Mouse (Mus musculus): ENCODE measurements around the gene Senp5. TPM values are rescaled to one million over a fixed set of nuclear protein-coding genes. Genes with fewer than 3 reads are reported as not detected.
A peak's percentile ranks its signal among the peaks of the same experiment; 100 is the strongest.

Senp5 gene
- polyA plus RNA-seq, 1 experiment from 2014 or later, result 10.0 TPM

DNA sequence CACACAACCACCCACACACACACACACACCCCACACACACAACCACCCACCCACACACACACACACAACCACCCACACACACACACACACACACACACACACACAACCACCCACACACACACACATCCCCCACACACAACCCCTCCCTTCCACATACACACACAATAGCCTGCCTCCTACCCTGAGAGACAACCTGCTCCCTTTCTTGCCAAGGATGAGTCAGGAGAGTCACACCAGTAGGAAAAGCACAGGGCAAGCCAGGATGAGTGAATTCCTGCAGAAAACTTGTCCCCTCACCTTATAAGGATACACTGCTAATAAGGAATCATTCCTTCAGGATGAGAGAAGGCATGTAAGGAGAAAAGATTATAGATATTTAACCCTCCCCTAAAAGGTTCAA is 9.1 kb downstream of the Senp5 start:
- Histone ChIP-seq H3K27ac (replicated peaks; ENCODE audit: low read depth, low read length) (no peak overlapping the region), H3K36me3 (replicated peaks; ENCODE audit: control insufficient read depth, insufficient read depth, low read depth, low read length) (no peaks in the 10 kb centered on the region; the same call in 1 of the 2 replicates), H3K4me1 (ENCODE audit: control insufficient read depth, insufficient read depth, low read length) (no peaks in the 10 kb centered on the region), H3K9me3 (replicated peaks; ENCODE audit: control insufficient read depth, low read length) (no peaks in the 10 kb centered on the region), H3K4me2 (ENCODE audit: low read depth, low read length) (no peak overlapping the region), H3K9ac (replicated peaks; ENCODE audit: low read length) (no peak overlapping the region), H3K27me3 (ENCODE audit: control insufficient read depth, insufficient read depth, low read length) (no peaks in the 10 kb centered on the region), H3K4me3 (ENCODE audit: low read depth, low read length) (no peak overlapping the region)
- no peak for DNase-seq (ENCODE audit: low spot score)
- no peak for ATAC-seq (replicated peaks; ENCODE audit: insufficient number of reproducible peaks, low FRiP score, low TSS enrichment, low read depth)

DNA sequence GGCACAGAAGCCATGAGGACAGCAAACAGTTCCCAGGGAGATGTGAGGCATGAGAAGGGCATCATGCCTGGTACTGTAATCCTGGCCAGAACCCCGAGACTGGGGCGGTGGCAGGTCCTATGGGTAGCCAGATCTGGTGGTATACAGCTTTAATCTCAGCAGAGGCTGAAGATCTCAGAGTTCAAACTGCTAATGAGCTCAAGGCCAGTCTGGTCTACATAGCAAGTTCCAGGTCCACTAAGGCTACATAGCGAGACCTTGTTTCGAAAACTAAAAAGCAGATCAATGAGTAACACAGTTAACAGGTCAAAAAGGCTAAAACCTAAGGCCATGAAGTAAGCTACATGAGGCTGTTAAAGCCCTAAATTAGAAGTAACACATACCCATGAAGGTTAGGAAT is 9.9 kb downstream of the Senp5 start:
- Histone ChIP-seq H3K9ac (replicated peaks; ENCODE audit: low read length) (no peak overlapping the region), H3K4me3 (ENCODE audit: low read depth, low read length) (no peak overlapping the region), H3K9me3 (replicated peaks; ENCODE audit: control insufficient read depth, low read length) (no peaks in the 10 kb centered on the region), H3K36me3 (replicated peaks; ENCODE audit: control insufficient read depth, insufficient read depth, low read depth, low read length) (no peaks in the 10 kb centered on the region; the same call in 1 of the 2 replicates), H3K27ac (replicated peaks; ENCODE audit: low read depth, low read length) (no peak overlapping the region), H3K4me2 (ENCODE audit: low read depth, low read length) (no peak overlapping the region), H3K27me3 (ENCODE audit: control insufficient read depth, insufficient read depth, low read length) (no peaks in the 10 kb centered on the region), H3K4me1 (ENCODE audit: control insufficient read depth, insufficient read depth, low read length) (no peaks in the 10 kb centered on the region)
- ATAC-seq (replicated peaks; ENCODE audit: insufficient number of reproducible peaks, low FRiP score, low TSS enrichment, low read depth), result no peak
- DNase-seq (ENCODE audit: low spot score), result no peak
- WGBS, result 96% methylated on average over 4 of the region's 4 CpGs

DNA sequence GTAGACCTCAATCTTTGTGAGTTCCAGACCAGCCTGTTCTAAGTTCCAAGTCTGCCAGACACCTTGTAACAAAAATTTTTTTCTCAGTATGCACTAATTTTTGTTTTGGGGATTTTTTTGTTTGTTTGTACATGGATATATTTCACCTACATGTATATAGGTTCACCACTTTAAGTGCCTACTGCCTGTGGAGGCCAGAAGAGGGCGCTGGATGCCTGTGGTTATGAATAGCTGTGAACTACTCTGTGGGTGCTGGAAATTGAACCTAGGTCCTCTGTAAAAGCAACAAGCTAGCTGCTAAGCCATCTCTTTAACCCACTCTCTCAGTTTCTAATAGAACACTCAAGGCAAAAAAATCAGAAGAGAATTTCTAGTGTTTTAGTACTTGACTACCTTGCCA is 11.0 kb downstream of the Senp5 start:
- DNase-seq (ENCODE audit: low spot score) (no peak), ATAC-seq (replicated peaks; ENCODE audit: insufficient number of reproducible peaks, low FRiP score, low TSS enrichment, low read depth) (no peak)
- Histone ChIP-seq H3K4me3 (ENCODE audit: low read depth, low read length) (no peak overlapping the region), H3K27me3 (ENCODE audit: control insufficient read depth, insufficient read depth, low read length) (no peaks in the 10 kb centered on the region), H3K27ac (replicated peaks; ENCODE audit: low read depth, low read length) (no peak overlapping the region), H3K4me1 (ENCODE audit: control insufficient read depth, insufficient read depth, low read length) (no peaks in the 10 kb centered on the region), H3K9me3 (replicated peaks; ENCODE audit: control insufficient read depth, low read length) (no peaks in the 10 kb centered on the region), H3K4me2 (ENCODE audit: low read depth, low read length) (no peak overlapping the region), H3K36me3 (replicated peaks; ENCODE audit: control insufficient read depth, insufficient read depth, low read depth, low read length) (no peaks in the 10 kb centered on the region; the same call in 1 of the 2 replicates), H3K9ac (replicated peaks; ENCODE audit: low read length) (no peak overlapping the region)
- 54% methylated on average over 1 of the region's 1 CpGs for WGBS

DNA sequence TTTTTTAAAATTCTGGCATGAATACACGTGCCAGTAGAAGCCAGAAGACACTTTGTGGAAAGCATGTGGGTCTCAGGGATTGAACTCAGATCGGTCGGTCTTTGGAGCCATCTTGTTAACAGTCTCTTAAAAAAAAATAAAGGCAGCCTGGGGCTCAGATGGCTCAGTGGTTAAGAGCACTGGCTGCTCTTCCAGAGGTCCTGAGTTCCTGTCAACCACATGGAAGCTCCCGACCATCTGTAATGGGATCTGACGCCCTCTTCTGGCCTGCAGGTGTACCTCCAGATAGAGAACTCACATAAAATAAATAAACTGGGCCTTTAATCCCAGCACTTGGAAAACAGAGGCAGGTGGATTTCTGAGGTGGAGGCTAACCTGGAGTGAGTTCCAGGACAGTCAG is 22.1 kb downstream of the Senp5 start:
- Histone ChIP-seq H3K9ac (replicated peaks; ENCODE audit: low read length) (no peak overlapping the region), H3K27ac (replicated peaks; ENCODE audit: low read depth, low read length) (no peak overlapping the region), H3K4me1 (ENCODE audit: control insufficient read depth, insufficient read depth, low read length) (no peaks in the 10 kb centered on the region), H3K4me2 (ENCODE audit: low read depth, low read length) (no peak overlapping the region), H3K9me3 (replicated peaks; ENCODE audit: control insufficient read depth, low read length) (no peaks in the 10 kb centered on the region), H3K27me3 (ENCODE audit: control insufficient read depth, insufficient read depth, low read length) (no peaks in the 10 kb centered on the region), H3K4me3 (ENCODE audit: low read depth, low read length) (no peak overlapping the region), H3K36me3 (replicated peaks; ENCODE audit: control insufficient read depth, insufficient read depth, low read depth, low read length) (no peaks in the 10 kb centered on the region; the same call in 1 of the 2 replicates)
- DNase-seq (ENCODE audit: low spot score), result no peak
- ATAC-seq (replicated peaks; ENCODE audit: insufficient number of reproducible peaks, low FRiP score, low TSS enrichment, low read depth), result no peak
- 81% methylated on average over 5 of the region's 5 CpGs for WGBS

DNA sequence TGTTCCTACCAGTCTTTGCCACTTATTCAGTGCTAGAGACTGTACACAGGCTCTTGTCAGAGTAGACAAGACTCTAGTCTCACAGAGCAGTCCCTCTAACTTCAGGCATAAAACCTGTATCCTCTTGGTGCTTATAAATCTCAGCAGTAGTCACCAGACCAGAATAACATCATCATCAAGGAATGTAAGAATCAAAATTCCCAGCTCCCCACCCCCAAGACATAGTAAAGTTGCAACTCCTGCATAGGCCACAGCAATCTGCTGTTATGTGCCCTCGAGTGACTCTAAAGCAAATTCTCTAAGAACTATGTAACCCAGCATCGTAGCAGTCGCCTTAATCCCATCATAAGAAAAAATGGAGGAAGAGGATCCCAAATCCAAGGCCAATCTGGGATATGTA is 23.6 kb downstream of the Senp5 start:
- 95% methylated on average over 3 of the region's 3 CpGs for WGBS
- no peak for DNase-seq (ENCODE audit: low spot score)

DNA sequence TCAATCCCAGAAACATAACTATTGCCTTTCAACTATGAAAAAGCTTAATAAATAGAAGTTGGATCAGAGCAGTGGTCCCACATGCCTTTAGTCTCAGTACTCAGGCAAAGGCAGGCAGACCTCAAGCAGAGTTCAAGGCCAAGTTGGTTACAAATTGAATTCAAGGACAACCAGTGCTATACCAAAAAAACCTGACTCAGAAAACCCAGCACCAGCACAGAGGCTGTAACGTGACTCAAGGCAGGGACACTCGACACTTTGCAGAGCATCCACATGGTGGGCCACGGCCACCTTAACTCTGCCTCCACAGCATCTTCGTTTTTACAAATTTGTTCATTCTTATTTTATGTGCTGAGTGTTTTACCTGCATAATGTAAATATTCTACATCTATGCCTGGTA is 27.8 kb downstream of the Senp5 start:
- H3K27me3 ChIP-seq (ENCODE audit: control insufficient read depth, insufficient read depth, low read length), result no peaks in the 10 kb centered on the region
- no peaks in the 10 kb centered on the region for H3K4me1 ChIP-seq (ENCODE audit: control insufficient read depth, insufficient read depth, low read length)
- no peak for DNase-seq (ENCODE audit: low spot score)
- no peak overlapping the region for H3K4me2 ChIP-seq (ENCODE audit: low read depth, low read length)
- H3K9me3 ChIP-seq (replicated peaks; ENCODE audit: control insufficient read depth, low read length), result no peaks in the 10 kb centered on the region
- no peak overlapping the region for H3K9ac ChIP-seq (replicated peaks; ENCODE audit: low read length)
- H3K36me3 ChIP-seq (replicated peaks; ENCODE audit: control insufficient read depth, insufficient read depth, low read depth, low read length), result no peaks in the 10 kb centered on the region; the same call in 1 of the 2 replicates
- H3K4me3 ChIP-seq (ENCODE audit: low read depth, low read length), result no peak overlapping the region
- 80% methylated on average over 4 of the region's 4 CpGs for WGBS
- no peak overlapping the region for H3K27ac ChIP-seq (replicated peaks; ENCODE audit: low read depth, low read length)
- ATAC-seq (replicated peaks; ENCODE audit: insufficient number of reproducible peaks, low FRiP score, low TSS enrichment, low read depth), result no peak

More for the DNA sequence above, 23.6 kb downstream of the Senp5 start:
- H3K27me3 ChIP-seq (ENCODE audit: control insufficient read depth, insufficient read depth, low read length), result no peaks in the 10 kb centered on the region
- no peak overlapping the region for H3K4me3 ChIP-seq (ENCODE audit: low read depth, low read length)
- no peaks in the 10 kb centered on the region; the same call in 1 of the 2 replicates for H3K36me3 ChIP-seq (replicated peaks; ENCODE audit: control insufficient read depth, insufficient read depth, low read depth, low read length)
- H3K9ac ChIP-seq (replicated peaks; ENCODE audit: low read length), result no peak overlapping the region
- H3K27ac ChIP-seq (replicated peaks; ENCODE audit: low read depth, low read length), result no peak overlapping the region
- no peaks in the 10 kb centered on the region for H3K4me1 ChIP-seq (ENCODE audit: control insufficient read depth, insufficient read depth, low read length)
- ATAC-seq (replicated peaks; ENCODE audit: insufficient number of reproducible peaks, low FRiP score, low TSS enrichment, low read depth), result no peak
- H3K4me2 ChIP-seq (ENCODE audit: low read depth, low read length), result no peak overlapping the region
- no peaks in the 10 kb centered on the region for H3K9me3 ChIP-seq (replicated peaks; ENCODE audit: control insufficient read depth, low read length)

DNA sequence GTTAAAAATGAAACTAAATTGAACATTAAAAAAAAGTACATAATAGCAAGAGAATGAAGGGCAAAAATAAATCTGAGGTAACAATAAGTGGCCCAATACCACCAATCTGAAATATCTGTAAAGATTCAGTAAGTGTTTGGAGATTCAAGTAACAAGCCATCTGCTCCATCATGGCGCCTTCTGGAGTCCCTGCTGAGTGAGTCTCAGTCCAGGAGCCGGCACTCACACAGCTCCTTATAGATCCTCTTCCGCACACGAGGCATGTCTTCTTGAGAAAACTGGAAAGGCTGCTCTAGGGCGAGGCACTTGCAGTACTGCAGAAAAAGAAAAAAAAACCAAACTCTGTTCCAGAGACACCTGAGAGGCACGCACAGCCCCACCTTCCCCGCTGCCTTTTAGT is 39.9 kb downstream of the Senp5 start:
- no peaks in the 10 kb centered on the region for H3K4me1 ChIP-seq (ENCODE audit: control insufficient read depth, insufficient read depth, low read length)
- WGBS, result 89% methylated on average over 7 of the region's 7 CpGs
- no peak overlapping the region for H3K27ac ChIP-seq (replicated peaks; ENCODE audit: low read depth, low read length)
- peaks cover 5% of the 10 kb centered on the region for H3K36me3 ChIP-seq (replicated peaks; ENCODE audit: control insufficient read depth, insufficient read depth, low read depth, low read length)
- H3K27me3 ChIP-seq (ENCODE audit: control insufficient read depth, insufficient read depth, low read length), result no peaks in the 10 kb centered on the region
- H3K4me2 ChIP-seq (ENCODE audit: low read depth, low read length), result no peak overlapping the region
- DNase-seq (ENCODE audit: low spot score), result no peak
- H3K4me3 ChIP-seq (ENCODE audit: low read depth, low read length), result no peak overlapping the region
- ATAC-seq (replicated peaks; ENCODE audit: insufficient number of reproducible peaks, low FRiP score, low TSS enrichment, low read depth), result no peak
- no peak overlapping the region for H3K9ac ChIP-seq (replicated peaks; ENCODE audit: low read length)
- no peaks in the 10 kb centered on the region for H3K9me3 ChIP-seq (replicated peaks; ENCODE audit: control insufficient read depth, low read length)

DNA sequence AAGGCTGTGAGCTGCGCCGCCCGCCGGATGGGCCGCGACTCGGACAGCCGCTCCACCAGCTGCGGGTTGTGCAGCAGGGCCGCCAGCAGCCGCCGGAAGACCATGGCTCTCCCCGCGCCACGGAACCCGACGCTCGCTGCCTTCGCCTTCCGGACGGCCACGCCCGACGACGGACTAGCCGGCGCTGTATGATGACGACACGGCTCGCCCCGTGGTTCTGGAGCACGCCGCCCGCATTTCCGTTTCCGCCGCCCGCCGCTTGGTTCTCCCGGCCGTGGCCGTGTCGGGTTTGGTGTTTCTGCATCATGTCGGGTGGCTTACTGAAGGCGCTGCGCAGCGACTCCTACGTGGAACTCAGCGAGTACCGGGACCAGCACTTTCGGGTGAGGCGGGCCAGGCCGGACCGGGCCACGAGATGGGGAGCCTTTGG is 54.7 kb downstream of the Senp5 start, which contains the start of the genes 0610012G03Rik and Ncbp2:
Gene 0610012G03Rik, minus strand, starts transcription at position 150 of the 430 bp plus-strand sequence.
Gene Ncbp2, plus strand, starts transcription at position 169 of the 430 bp plus-strand sequence.
- ATAC-seq (replicated peaks; ENCODE audit: insufficient number of reproducible peaks, low FRiP score, low TSS enrichment, low read depth), result peak; percentile 86
- Histone ChIP-seq H3K4me2 (ENCODE audit: low read depth, low read length) (peak within 1 kb of the TSS; percentile 76), H3K27me3 (ENCODE audit: control insufficient read depth, insufficient read depth, low read length) (no peaks in the 10 kb centered on the region), H3K9me3 (replicated peaks; ENCODE audit: control insufficient read depth, low read length) (no peaks in the 10 kb centered on the region), H3K36me3 (replicated peaks; ENCODE audit: control insufficient read depth, insufficient read depth, low read depth, low read length) (no peaks in the 10 kb centered on the region), H3K9ac (replicated peaks; ENCODE audit: low read length) (peak within 1 kb of the TSS; percentile 92), H3K4me3 (ENCODE audit: low read depth, low read length) (peak within 1 kb of the TSS; percentile 90), H3K27ac (replicated peaks; ENCODE audit: low read depth, low read length) (peak within 1 kb of the TSS; percentile 65), H3K4me1 (ENCODE audit: control insufficient read depth, insufficient read depth, low read length) (no peaks in the 10 kb centered on the region)
- under 1% methylated on average over 47 of the region's 55 CpGs for WGBS
- peak; percentile 98 for DNase-seq (ENCODE audit: low spot score)
